Mouse (Mus musculus) liver, embryonic 12.5 days (tissue): ENCODE measurements around the gene Per1. TPM values are rescaled to one million over a fixed set of nuclear protein-coding genes. Genes with fewer than 3 reads are reported as not detected.

Experiments
- ATAC-seq: fragments of 200-750 bp; cut with Nextera tagmentation; 2 replicates; pipeline ENCODE4 v1.8.0; 2017; ENCODE audit warnings: moderate number of reproducible peaks, mild to moderate bottlenecking, moderate library complexity
- H3K27ac ChIP-seq: fragments of 300-500 bp; sonication (generic); 2 replicates; pipeline ENCODE4 v1.5.1; 2016; ENCODE audit warnings: mild to moderate bottlenecking
- H3K27me3 ChIP-seq: fragments of 300-500 bp; sonication (generic); replicated peaks from 2 replicates; pipeline ENCODE4 v1.6.1; 2016; ENCODE audit warnings: mild to moderate bottlenecking, moderate library complexity
- H3K36me3 ChIP-seq: fragments of 300-500 bp; sonication (generic); 2 replicates; pipeline ENCODE4 v1.6.1; 2016; ENCODE audit warnings: mild to moderate bottlenecking, moderate library complexity
- H3K4me1 ChIP-seq: fragments of 300-500 bp; sonication (generic); 2 replicates; pipeline ENCODE4 v1.6.1; 2016
- H3K4me2 ChIP-seq: fragments of 300-500 bp; sonication (generic); 2 replicates; pipeline ENCODE4 v1.6.1; 2016; ENCODE audit warnings: mild to moderate bottlenecking, moderate library complexity
- H3K4me3 ChIP-seq: fragments of 300-500 bp; sonication (generic); 2 replicates; pipeline ENCODE4 v1.5.1; 2016; ENCODE audit warnings: mild to moderate bottlenecking, moderate library complexity
- H3K9ac ChIP-seq: fragments of 300-500 bp; sonication (generic); 2 replicates; pipeline ENCODE4 v1.6.1; 2016; ENCODE audit warnings: mild to moderate bottlenecking, moderate library complexity
- H3K9me3 ChIP-seq: fragments of 300-500 bp; sonication (generic); replicated peaks from 2 replicates; pipeline ENCODE4 v1.6.1; 2016; ENCODE audit warnings: mild to moderate bottlenecking, moderate library complexity
- WGBS: fragments of 180-500 bp; shearing (Covaris S2); methylation state at CpG from one replicate; pipeline ENCODE4 v1.1.7; 2016; ENCODE audit not compliant: insufficient replicate concordance; 5-methylcytosine and 5-hydroxymethylcytosine counted together
- polyA plus RNA-seq: library from polyadenylated mRNA; unstranded; fragments of >200 nt; fragmentation: Nextera tagmentation; extraction: Ambion mirVana; gene quantifications from 2 replicates; pipeline ENCODE4 v1.2.1, GENCODE M21; 2016

Gene Per1
- polyA plus RNA-seq, 1 experiment from 2014 or later, result 2.5 TPM

DNA sequence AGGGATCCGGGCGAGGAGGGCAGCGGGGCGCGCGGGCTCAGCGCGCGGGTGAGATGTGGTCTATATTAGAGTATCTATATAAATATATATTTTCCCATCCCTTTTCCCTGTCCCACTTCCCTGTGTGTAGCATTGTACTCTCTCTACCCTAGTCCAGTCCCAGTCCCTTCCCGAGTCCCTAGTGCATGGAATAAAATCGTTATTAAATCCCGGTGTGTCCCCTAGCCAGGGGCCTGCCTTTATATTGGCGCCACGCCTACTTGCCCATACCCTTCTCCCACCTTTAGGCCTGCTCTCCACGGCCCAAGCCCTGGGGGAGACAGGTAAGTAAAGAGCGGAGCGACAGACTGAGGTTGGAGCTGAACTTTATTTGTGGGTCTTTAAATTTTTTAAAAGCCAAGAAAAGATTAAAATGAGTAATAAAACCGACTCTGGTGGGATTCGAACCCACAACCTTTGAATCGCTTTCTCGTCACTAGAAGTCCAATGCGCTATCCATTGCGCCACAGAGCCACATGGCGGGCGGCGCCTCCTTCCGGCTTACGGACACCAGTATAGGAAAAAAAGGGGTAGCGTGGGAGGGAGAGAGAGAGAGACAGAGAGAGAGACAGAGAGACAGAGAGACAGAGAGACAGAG is 28.2 kb downstream of the Per1 start:
- Histone ChIP-seq H3K4me2 (peak overlapping the region; percentile 99), H3K4me3 (peak overlapping the region; percentile 75), H3K9me3 (no peaks in the 10 kb centered on the region), H3K36me3 (no peaks in the 10 kb centered on the region), H3K27ac (peak overlapping the region; percentile 76), H3K4me1 (peaks cover 64% of the 10 kb centered on the region), H3K27me3 (peaks cover 57% of the 10 kb centered on the region), H3K9ac (peak overlapping the region; percentile 74)
- ATAC-seq, result peak; percentile 28; the same call in 1 of the 2 replicates
- under 1% methylated on average over 29 of the region's 29 CpGs for WGBS

DNA sequence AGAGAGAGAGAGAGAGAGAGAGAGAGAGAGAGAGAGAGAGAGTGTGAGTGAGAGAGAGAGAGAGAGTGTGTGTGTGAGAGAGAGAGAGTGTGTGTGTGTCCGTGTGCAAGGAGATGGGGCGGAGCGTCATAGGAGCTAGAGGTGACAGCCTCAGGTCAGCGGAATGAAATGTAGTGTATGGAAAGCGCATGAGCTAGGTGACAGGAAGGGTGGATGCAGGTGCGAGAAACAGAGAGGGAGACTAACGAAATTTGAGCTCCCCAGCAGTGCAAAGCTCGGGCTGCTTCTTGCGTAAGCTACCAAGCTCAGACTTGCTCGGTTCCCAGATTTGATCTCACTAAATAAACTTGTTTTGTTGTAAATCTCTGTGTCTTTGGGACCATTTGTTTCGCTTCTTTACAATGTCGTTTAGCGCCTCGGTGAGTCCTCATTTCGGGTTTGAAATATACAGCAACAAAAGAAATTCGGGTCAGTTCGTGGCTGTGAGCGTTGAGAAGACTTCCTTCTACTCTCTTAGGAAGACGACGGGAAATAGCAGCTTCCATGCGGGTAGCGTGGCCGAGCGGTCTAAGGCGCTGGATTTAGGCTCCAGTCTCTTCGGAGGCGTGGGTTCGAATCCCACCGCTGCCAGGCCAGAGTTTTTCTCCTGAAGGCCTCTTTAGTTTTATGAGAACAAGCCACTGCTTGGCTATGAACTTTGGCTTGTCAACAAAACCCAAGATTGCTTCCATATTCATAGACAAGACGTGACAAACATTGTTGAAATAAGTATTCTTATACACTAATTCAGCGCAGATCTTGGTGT is 28.9 kb downstream of the Per1 start:
- peak; percentile 78 for ATAC-seq
- peaks cover 63% of the 10 kb centered on the region for H3K27me3 ChIP-seq
- peaks cover 63% of the 10 kb centered on the region for H3K4me1 ChIP-seq
- H3K4me2 ChIP-seq, result peak overlapping the region; percentile 99
- no peaks in the 10 kb centered on the region for H3K9me3 ChIP-seq
- H3K4me3 ChIP-seq, result peak overlapping the region; percentile 75
- peak overlapping the region; percentile 76 for H3K27ac ChIP-seq
- under 1% methylated on average over 31 of the region's 31 CpGs for WGBS
- no peaks in the 10 kb centered on the region for H3K36me3 ChIP-seq
- peak overlapping the region; percentile 74 for H3K9ac ChIP-seq

DNA sequence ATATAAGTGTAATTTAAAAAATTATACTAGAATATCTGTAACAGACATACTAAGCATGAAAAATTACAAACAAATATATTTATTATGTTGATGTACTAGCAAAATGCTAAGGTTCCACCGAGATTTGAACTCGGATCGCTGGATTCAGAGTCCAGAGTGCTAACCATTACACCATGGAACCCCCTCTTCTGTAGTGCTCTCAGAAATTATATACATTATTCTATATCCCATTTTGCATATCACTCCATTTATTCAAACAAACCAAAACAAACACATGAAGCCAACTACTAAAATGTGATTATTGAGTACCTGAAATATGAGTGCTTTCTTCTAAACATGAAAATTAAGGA is 29.5 kb downstream of the Per1 start:
- peak overlapping the region; percentile 99 for H3K4me2 ChIP-seq
- H3K4me1 ChIP-seq, result peaks cover 57% of the 10 kb centered on the region
- no peak overlapping the region for H3K27ac ChIP-seq

DNA sequence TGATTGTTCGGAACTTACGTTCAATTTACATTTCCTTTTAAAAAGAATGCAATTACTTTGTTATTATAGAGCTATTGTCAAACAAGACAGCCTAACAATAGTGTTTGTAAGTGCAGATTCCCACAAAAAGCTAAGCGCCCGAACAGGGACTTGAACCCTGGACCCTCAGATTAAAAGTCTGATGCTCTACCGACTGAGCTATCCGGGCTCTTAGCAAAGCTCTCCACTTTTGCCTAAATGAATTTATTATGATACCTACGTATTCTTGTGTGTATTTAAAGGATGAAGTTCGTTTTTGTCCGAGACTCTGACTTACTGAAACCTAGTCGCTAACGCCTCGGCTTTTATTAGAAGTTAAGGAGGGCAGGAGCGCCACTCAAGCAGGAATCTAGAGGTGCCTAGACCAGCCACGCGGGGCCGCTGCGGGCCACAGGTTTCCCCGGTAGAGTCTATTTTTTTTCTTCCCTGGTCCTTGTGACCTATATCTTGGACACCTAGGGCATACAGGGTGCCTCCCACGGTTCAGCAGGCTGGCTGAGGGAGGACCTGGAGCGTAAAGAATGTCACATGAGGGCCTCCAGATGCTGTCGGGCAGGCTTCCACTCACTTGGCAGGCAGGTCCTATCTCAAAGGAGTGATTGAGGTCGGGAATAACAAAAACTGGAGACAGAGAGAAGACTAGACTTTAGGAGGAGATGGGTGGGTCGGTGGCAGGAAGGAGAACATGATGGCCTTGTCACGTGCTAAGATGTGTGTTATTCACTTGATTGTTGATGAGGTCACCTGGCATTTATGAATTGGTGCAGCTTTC is 30.2 kb downstream of the Per1 start:
- H3K4me2 ChIP-seq, result peak overlapping the region; percentile 90
- peak overlapping the region; percentile 63 for H3K9ac ChIP-seq
- ATAC-seq, result peak; percentile 49
- no peaks in the 10 kb centered on the region for H3K9me3 ChIP-seq
- peak overlapping the region; percentile 52; the same call in 1 of the 2 replicates for H3K27ac ChIP-seq
- H3K36me3 ChIP-seq, result no peaks in the 10 kb centered on the region
- peaks cover 49% of the 10 kb centered on the region for H3K4me1 ChIP-seq
- WGBS, result under 1% methylated on average over 24 of the region's 24 CpGs
- peaks cover 61% of the 10 kb centered on the region for H3K27me3 ChIP-seq
- peak overlapping the region; percentile 64 for H3K4me3 ChIP-seq

More for the DNA sequence above, 29.5 kb downstream of the Per1 start:
- peak; percentile 58 for ATAC-seq
- Histone ChIP-seq H3K9ac (no peak overlapping the region), H3K36me3 (no peaks in the 10 kb centered on the region), H3K9me3 (no peaks in the 10 kb centered on the region), H3K27me3 (peaks cover 62% of the 10 kb centered on the region), H3K4me3 (peak overlapping the region; percentile 75)
- WGBS, result 0% methylated on average over 3 of the region's 3 CpGs

DNA sequence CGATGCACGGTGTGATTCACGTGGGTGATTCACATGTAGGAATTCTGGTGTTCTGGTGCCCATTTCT is 30.7 kb downstream of the Per1 start, which contains the start of gene Aloxe3:
Aloxe3 (plus strand) TSS at position 45 of the 67 bp plus-strand sequence.
- peak within 1 kb of the TSS; percentile 64 for H3K4me3 ChIP-seq

DNA sequence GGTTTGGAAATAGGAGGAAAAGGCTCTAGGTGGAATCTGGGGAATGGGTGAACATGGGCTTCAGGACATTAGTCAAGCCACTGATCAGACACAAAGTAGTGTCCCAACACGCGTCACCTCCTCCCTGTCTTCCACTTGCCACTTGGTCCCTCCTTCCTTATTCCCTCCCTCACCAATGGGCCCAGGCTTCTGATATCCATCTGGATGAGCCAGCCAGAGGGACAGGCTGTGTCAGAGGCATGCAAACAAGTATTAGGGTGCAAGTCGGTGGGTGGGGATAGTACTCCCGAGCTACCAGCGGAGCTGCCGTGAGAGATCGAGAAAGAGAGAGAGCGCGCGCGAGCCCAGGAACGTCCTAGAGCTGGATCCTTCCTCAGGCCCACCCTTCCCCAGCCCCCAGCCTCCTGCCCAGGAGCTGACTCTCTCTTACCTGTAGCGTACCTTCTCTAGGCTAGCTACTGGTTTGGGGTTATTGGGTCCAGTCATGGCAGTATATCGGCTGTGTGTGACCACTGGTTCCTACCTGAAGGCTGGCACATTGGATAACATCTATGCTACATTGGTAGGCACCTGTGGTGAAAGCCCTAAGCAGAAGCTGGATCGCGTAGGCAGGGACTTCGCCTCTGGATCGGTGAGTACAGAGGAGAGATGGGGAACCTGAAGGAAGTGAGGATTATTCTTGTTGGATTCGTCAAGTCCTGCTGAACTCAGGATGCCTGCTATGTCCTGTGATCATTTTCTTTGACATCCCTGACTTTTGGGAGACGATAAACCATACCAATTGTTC is 31.1 kb downstream of the Per1 start:
- Histone ChIP-seq H3K36me3 (no peaks in the 10 kb centered on the region), H3K27me3 (peaks cover 53% of the 10 kb centered on the region), H3K4me3 (peak overlapping the region; percentile 64), H3K9ac (peak overlapping the region; percentile 63), H3K4me1 (peaks cover 40% of the 10 kb centered on the region), H3K27ac (no peak overlapping the region), H3K9me3 (no peaks in the 10 kb centered on the region), H3K4me2 (peak overlapping the region; percentile 90)
- WGBS, result 16% methylated on average over 20 of the region's 20 CpGs
- ATAC-seq, result no peak

More for the DNA sequence above, 30.7 kb downstream of the Per1 start, which contains the start of gene Aloxe3:
- H3K9ac ChIP-seq, result peak within 1 kb of the TSS; percentile 63
- H3K4me2 ChIP-seq, result peak within 1 kb of the TSS; percentile 90
- peaks cover 45% of the 10 kb centered on the region for H3K4me1 ChIP-seq
- peak within 1 kb of the TSS; percentile 52; the same call in 1 of the 2 replicates for H3K27ac ChIP-seq
- ATAC-seq, result no peak
- H3K36me3 ChIP-seq, result no peaks in the 10 kb centered on the region
- no peaks in the 10 kb centered on the region for H3K9me3 ChIP-seq
- 7% methylated on average over 3 of the region's 3 CpGs for WGBS
- peaks cover 57% of the 10 kb centered on the region for H3K27me3 ChIP-seq

DNA sequence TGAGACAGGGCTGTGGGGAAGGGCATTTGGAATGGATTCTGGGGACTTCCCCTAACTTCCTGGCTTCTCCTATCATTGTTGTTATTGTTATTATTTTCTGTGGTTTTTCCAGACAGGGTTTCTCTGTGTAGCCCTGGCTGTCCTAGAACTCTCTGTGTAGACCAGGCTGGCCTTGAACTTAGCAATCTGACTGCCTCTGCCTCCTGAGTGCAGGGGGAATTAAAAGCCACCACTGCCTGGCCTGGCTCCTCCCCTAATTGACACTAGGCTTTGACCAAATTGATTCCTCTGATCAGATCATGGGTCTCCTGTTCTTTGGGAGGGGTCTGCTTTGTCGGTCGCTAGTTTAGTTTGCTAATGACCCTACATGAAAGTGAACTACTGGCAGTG is 31.7 kb downstream of the Per1 start:
- Histone ChIP-seq H3K27ac (no peak overlapping the region), H3K9ac (no peak overlapping the region), H3K27me3 (peaks cover 50% of the 10 kb centered on the region), H3K4me1 (peaks cover 35% of the 10 kb centered on the region), H3K36me3 (no peaks in the 10 kb centered on the region), H3K4me2 (peak overlapping the region; percentile 90), H3K9me3 (no peaks in the 10 kb centered on the region), H3K4me3 (peak overlapping the region; percentile 64; the same call in 1 of the 2 replicates)
- no peak for ATAC-seq
- WGBS, result 56% methylated on average over 2 of the region's 2 CpGs

DNA sequence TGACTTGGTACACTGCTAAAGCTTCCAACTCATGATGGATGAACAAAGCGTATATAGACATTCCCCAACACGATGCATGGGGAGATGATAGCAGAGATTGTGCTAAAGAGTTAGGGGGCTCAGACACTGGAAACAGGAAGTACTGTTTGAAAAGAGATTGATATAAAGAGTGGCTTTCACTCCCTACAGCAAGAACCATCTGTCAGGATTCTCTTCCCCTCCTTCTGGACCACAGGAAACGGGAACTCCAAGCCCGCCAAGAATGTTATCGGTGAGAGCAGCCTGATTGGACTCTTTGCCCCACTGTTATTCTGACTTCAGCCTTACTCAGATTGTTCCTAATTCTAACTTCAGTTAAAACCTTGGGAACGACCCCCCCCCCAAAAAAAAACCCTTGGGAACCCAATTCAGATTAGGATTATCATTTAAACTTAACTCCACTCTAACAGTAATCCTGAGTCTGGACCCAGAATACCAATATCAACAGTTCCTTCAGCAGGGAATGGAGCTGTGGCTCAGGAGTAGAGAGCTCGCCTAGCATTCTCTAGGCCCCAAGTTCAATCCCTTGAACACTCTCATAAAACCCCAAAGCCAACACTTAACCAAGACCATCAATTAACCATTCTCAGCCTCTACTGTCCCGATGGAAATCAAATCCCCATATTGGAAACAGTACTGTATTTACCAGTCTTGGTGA is 33.6 kb downstream of the Per1 start:
- H3K27ac ChIP-seq, result no peak overlapping the region
- H3K36me3 ChIP-seq, result no peaks in the 10 kb centered on the region
- no peak for ATAC-seq
- no peak overlapping the region for H3K4me3 ChIP-seq
- no peaks in the 10 kb centered on the region for H3K9me3 ChIP-seq
- H3K4me1 ChIP-seq, result peaks cover 21% of the 10 kb centered on the region
- H3K27me3 ChIP-seq, result peaks cover 53% of the 10 kb centered on the region
- no peak overlapping the region for H3K4me2 ChIP-seq
- 36% methylated on average over 8 of the region's 8 CpGs for WGBS
- no peak overlapping the region for H3K9ac ChIP-seq

DNA sequence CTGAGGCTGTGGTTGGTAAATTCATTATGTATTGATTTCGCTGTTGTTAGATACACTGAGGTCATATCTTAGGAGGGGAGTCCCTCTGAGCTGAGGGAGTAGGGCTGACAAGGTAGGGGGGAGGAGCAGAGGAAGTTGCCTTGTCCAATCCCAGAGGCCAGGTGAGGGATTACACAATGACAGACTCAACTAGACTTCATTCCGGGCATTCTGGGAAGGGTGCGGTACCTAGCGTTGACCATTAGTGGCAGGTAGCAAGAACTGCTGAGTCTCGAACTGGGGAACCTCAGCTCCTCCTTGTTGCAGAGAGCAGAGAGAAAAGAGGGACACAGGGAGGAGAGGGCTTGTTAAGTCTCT is 38.5 kb downstream of the Per1 start:
- Histone ChIP-seq H3K4me3 (peak overlapping the region; percentile 45), H3K36me3 (no peaks in the 10 kb centered on the region), H3K4me1 (peaks cover 14% of the 10 kb centered on the region), H3K27ac (no peak overlapping the region), H3K4me2 (peak overlapping the region; percentile 67), H3K9me3 (no peaks in the 10 kb centered on the region), H3K9ac (no peak overlapping the region), H3K27me3 (peaks cover 39% of the 10 kb centered on the region)
- WGBS, result 31% methylated on average over 5 of the region's 5 CpGs
- ATAC-seq, result no peak

DNA sequence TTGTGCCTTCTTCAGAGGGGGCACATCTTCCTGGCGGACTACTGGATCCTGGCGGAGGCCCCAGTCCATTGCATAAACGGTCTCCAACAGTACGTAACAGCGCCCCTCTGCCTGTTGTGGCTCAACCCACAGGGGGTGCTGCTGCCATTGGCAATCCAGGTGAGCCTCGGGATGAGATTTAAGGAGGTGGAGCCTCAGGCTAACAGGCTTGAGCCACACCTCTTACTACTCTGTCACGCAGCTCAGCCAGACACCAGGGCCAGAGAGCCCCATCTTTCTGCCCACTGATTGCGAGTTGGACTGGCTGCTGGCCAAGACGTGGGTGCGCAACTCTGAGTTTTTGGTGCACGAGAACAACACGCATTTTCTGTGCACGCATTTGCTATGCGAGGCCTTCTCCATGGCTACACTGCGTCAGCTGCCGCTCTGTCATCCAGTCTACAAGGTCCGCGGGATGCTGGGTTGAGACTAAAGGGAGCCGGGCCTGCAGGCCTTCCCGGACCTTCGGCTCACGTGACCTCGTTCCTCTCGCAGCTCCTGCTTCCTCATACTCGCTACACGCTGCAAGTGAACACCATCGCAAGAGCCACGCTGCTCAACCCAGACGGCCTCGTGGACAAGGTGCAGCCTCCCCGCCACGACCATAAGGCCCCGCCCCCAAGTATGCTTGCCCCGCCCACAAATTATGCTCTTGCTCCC is 39.1 kb downstream of the Per1 start:
- H3K27ac ChIP-seq, result no peak overlapping the region
- 6% methylated on average over 34 of the region's 34 CpGs for WGBS
- peak; percentile 42 for ATAC-seq

DNA sequence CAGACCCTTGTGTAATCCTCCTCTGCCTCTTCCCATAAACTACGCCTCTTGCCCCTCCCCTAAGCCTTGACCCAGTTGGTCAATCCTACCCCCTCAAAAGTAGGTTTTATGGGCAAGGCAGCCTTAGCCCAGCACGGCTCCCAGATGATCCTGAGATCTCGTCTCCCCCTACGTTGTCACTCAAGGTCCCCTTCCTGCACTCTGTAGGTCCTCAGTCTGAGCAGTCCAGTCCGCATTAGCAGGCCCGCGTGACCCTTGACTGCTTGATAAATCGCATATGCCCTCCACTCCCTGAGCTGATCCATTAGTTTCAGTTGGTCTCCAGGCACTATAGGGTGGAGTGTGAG is 39.6 kb downstream of the Per1 start:
- Histone ChIP-seq H3K4me3 (peak overlapping the region; percentile 45), H3K36me3 (no peaks in the 10 kb centered on the region), H3K27ac (no peak overlapping the region), H3K9me3 (no peaks in the 10 kb centered on the region), H3K9ac (no peak overlapping the region), H3K4me1 (peaks cover 14% of the 10 kb centered on the region), H3K4me2 (peak overlapping the region; percentile 67), H3K27me3 (peaks cover 38% of the 10 kb centered on the region)
- peak; percentile 41; the same call in 1 of the 2 replicates for ATAC-seq
- 37% methylated on average over 8 of the region's 8 CpGs for WGBS

More for the DNA sequence above, 39.1 kb downstream of the Per1 start:
- Histone ChIP-seq H3K9ac (peak overlapping the region; percentile 45; the same call in 1 of the 2 replicates), H3K4me1 (peaks cover 14% of the 10 kb centered on the region), H3K27me3 (peaks cover 38% of the 10 kb centered on the region), H3K36me3 (no peaks in the 10 kb centered on the region), H3K4me2 (peak overlapping the region; percentile 67), H3K4me3 (peak overlapping the region; percentile 45), H3K9me3 (no peaks in the 10 kb centered on the region)
